Mouse (Mus musculus) large intestine, adult 2 months (tissue): Measurements from ENCODE around the gene Tbc1d10a. TPM values are rescaled to one million over a fixed set of nuclear protein-coding genes. Genes with fewer than 3 reads are reported as not detected.
"Not testable (repeated sequence)": the region's sequence is repeated elsewhere in the genome, so short reads cannot be mapped to it uniquely, and the experiment has no call there.

Experiments used
- DNase-seq: peaks from one replicate; pipeline ENCODE4 v3.0.0-alpha.2; 2012; ENCODE audit warnings: low read depth, low spot score
- WGBS: fragments of 180-500 bp; shearing (Covaris S2); methylation state at CpG from one replicate; pipeline ENCODE4 v1.1.7; 2018; 5-methylcytosine and 5-hydroxymethylcytosine counted together
- polyA plus RNA-seq: library from polyadenylated mRNA; depleted of rRNA; stranded (reverse); fragments of >200 nt; gene quantifications from 2 replicates; pipeline ENCODE4 v1.2.3, GENCODE M21; 2012

Gene Tbc1d10a
- polyA plus RNA-seq, 1 experiment = 30.9 TPM

DNA sequence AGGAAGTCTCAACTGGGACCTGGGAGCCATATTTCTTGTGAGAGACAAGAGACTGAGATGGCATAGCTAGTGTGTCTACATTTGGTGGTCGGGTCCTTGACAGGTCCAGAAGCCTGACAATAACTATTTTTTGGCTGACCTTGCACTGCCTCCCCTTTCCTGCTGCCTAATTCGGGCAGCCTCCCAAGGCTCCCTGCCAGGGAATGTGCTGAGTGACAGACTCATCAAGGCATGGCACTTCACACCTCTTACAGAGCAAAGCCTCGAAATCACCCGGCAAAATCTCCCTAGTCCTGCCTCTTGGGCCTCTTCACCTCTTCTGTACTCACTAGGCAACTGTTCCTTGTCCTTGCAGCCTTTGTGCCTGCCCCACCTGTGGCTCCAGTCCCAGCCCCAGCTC, 8.9 kb upstream of the Tbc1d10a start:
- no peak for DNase-seq
- WGBS = 71% methylated on average over 4 of the region's 4 CpGs

DNA sequence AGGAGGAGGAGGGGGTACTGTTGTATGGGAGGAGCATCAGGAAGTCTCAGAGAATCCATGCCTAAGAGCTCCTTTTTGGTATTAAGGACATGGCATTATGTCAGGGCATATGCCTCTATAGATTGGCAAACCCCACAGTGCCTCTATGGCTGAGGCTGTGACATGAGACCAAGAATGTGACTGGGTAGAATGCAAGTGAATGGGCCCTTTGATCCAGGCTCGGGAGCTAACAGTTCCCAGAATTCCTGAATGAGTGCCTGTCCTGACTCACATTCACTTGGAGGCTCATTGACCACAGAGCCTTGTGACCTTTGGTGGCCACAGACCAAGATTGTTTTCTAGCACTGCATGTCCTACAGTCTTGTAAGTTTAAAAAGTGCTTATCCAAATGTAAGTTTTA, 4.5 kb upstream of the Tbc1d10a start:
- DNase-seq = no peak
- WGBS = 14% methylated on average over 1 of the region's 1 CpGs

DNA sequence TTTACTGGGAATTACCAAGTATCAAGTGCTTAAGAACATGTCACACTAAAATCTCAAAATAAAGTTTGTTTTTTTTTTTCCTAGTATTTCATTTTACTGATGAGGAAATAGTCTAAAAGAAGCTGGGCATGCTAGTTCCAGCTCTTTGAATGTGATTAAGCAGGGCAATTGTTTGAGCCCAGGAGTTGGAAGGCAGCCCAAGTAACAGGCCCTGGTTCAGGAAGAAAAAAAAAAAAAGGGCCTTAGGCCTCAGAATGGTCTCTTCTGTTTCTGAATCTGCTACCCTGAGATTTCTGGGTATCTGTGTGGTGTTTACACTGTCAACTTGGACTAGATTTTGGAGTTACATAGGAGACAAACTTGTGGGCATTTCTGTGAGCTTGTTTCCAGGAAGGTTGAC, 3.1 kb upstream of the Tbc1d10a start:
- DNase-seq = no peak

DNA sequence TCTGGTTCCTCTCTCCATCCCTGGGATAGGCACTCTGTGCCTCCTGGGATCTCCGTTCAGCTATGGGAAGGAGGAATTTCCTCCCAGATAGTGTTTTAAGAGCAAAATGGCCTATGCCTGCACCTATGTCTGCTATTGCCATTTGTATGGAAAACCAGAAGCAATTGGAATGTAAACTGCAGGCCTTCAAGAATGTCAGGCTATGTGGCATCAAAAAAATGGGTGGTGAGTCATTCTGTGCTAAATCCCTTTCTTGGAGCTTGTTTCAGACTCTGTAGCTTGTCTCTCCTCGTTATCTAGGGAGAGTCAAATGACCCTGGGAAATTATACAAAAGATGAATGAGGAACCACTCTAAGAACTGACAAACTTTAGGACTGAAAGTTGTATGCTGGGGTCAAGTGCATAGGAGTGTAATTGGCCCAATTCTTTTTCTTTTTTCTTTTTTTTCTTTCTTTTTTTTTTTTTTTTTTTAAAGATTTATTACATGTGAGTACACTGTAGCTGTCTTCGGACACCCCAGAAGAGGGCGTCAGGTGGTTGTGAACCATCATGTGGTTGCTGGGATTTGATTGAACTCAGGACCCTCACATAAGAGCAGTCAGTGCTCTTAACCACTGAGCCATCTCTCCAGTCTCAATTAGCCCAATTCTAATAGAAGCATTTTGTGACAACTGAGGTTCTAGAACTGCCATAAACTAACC, 2.2 kb upstream of the Tbc1d10a start:
- DNase-seq = no peak
- 30% methylated on average over 4 of the region's 4 CpGs for WGBS

DNA sequence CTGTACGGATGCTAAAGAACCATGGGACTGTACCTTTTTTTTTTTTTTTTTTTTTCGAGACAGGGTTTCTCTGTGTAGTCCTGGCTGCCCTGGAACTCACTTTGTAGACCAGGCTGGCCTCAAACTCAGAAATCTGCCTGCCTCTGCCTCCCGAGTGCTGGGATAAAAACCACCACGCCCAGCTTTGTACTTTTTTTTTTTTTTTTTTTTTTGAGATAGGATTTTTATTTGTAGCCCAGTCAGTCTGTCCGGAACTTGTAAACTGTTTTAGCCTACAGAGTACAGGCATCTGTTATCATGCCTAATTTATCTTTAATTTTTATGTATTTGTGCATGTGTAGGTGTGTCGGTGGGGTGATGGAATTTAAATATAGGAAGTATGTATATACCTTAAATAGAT, 1.1 kb upstream of the Tbc1d10a start:
- DNase-seq = not testable (repeated sequence)
- WGBS = 86% methylated on average over 6 of the region's 6 CpGs

DNA sequence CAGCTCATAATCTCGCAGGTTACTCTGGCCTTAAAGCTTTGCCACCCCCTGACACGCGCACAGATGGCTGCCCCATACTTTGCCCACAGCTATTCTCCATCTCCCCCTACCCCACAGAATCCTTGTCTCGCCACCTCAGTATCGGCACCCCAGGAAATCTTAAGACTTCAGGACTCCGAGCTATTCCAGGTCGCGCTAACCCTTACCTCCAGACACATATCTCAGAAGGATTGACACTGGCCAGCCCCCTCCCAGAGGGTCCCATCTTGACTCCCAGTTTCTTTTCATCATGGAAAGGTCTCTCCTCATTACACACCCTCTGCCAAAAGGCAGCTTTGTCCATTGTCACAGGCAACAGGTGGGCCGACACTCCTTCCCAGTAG, 720 bp downstream of the Tbc1d10a start:
- 7% methylated on average over 9 of the region's 9 CpGs for WGBS
- DNase-seq = no peak

DNA sequence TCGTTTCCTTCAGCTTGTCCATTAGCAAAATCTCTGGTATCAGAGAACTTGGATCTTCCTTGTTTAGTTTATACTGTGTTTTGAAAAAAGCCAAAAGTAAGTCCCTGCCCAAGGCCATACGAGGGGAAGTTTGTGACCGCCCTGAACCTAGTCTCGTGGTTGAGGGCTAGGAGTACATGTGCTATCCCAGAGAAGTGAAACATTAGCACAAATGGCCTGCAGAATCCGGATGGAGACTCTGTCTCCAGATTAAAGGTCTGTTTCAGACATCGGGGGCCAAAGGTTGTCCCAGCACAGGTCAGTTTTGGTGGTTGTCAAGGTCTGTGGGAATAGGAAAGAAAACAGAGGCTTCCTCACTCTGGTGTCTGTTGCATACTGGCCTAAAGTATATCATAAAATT, 2.6 kb downstream of the Tbc1d10a start:
- WGBS = 62% methylated on average over 6 of the region's 6 CpGs
- DNase-seq = no peak

DNA sequence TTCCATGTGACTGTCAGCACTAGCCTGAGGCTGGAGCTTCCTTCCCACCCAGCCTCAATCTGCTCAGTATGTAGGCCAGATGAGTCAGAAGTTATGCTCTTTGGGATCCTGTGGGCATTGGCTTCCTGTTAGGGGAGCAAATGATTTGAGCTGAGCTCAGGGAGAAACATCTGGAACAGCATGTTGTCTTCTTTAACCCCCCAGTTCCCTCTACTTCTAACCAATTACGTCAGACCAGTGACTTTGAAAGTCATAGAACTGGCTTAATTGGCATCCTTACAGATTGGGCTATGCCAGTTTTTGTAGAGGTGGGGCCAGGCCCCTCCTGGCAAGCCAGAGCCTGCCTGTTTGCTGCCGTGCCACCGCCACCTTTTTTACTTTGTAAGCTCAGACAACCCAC, 4.1 kb downstream of the Tbc1d10a start:
- no peak for DNase-seq
- 32% methylated on average over 3 of the region's 3 CpGs for WGBS

DNA sequence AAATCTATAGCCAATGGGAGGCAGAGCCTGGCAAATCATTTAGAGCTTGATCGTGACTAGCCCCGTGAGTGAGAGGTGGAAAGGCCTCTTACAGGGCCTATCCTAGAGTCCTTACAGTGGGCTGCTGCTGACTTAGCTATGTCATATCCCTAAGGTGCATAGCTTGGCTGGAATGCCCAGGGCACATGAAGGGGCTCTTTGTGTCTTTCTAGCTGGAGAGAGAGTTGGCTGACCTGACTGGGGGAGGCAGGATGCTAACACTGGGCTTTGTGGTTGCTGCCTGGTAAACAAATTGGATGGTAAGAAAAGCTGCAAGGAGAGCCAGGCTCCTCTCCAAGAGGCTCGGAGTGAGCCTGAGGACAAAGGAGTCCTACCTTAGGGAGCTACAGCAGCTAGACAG, 6.2 kb downstream of the Tbc1d10a start:
- 69% methylated on average over 3 of the region's 3 CpGs for WGBS
- DNase-seq = no peak

DNA sequence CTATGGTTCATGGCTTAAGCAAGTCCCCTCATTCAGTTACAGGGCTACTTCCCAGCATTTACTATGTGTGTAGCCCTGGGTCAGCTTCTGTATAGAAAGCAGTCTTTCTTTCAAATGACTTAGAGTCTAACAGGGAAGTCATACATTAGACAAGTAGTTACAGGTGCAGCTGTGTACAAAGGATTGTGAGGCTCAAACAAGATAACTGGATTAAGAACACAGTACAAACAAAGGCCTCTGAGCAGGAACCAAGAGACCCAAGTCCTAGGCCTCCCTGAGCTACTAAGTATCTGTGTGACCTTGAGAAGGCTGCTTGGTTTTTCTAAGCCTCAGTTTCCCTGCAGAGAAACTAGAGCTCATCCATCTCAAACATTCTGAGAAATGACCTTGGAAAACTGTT, 6.8 kb downstream of the Tbc1d10a start:
- DNase-seq = no peak

DNA sequence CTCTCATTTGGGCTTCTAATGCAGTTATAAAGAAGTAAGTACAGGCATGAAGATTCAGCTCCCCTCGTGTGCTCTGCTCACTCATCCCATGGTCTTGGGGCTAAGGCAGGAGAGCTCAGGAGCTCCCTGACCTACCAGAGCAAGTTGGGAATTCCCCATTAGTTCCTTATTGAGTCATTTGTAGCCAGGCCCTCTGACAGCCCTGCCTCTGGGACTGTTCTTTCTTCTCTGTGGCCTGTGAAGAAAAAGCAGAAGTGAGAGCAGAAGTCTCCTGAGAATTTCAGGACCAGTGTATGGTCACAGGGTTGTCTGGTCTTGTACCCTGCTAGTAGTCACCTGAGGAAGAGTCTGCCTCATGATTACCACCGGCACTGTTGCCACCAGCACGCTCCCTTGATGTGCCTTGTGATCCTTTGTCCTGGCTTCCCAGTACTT, 9.0 kb downstream of the Tbc1d10a start:
- DNase-seq = no peak
- 57% methylated on average over 3 of the region's 3 CpGs for WGBS

DNA sequence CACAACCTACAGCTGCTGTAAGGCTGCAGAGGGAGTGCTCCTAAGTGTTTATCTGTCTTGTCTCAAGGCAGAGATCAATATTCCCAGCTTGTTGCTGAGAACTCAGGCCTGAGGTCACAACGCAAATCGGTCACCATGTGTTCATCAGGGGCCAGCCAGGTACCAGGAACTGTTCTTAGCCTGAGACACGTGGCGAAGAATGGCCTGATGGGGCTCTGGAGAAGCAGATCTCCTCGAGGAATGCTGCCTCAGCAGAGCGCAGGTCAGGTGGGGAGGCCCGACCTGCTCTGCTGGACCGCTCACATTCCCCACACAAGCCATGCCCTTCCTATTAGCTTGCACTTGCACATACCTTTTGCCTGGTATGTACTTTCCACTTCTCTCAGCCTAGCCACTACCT, 10.0 kb downstream of the Tbc1d10a start:
- 72% methylated on average over 8 of the region's 8 CpGs for WGBS
- no peak for DNase-seq

DNA sequence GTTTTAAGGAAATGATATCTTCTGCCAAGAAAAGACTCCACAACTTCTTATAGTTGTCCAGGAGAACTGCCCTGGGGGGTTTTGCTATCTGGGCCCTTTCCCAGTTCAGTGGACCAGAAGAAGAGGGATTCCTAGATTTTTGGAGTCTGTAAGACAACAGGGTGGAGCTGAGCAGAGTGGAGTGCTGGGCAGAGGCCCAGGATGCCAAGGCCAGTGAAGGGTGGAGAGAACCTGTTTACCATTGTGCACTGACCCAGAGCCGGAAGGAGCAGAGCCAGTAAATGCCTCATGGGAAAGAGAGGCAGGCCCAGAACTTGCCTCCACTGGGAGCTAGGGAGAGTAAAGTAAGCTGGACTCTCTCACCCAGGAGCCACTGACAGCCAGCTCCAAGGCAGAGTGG, 11.1 kb downstream of the Tbc1d10a start:
- WGBS = 35% methylated on average over 1 of the region's 1 CpGs
- no peak for DNase-seq

DNA sequence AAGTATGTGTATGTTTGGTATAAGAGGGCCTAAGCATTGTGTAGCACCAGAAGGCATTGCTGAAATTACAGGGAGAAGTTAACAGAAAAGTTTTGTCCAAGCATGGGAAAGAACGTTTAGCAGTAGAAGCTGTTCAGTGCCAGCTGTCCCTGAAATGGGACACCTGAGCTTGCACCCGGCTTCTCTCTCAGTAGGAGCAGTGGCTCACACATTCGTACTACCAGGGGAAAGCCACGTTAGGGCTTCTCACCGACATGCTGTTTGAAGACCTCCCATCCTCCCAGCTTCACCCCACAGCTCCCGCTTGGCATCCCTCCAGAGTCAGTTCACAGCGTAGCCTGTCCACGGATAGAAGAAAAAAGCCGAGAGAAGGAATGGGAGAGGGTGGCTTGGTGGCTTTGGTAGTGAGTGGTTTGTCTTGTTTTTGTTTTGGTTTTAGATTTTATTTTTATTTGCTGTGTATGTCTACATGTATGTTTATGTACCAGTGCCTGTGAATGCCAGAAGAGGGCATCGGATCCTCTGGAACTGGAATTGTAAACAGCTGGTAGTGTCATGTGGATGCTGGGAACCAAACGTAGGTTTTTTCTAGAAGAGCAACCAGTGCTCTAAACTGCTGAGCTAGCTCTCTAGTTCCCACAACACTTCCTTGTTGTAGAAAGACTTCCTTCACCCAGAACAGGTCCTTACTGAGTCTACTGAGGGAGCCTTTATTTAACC, 15.6 kb downstream of the Tbc1d10a start:
- DNase-seq = no peak
- 75% methylated on average over 11 of the region's 11 CpGs for WGBS

DNA sequence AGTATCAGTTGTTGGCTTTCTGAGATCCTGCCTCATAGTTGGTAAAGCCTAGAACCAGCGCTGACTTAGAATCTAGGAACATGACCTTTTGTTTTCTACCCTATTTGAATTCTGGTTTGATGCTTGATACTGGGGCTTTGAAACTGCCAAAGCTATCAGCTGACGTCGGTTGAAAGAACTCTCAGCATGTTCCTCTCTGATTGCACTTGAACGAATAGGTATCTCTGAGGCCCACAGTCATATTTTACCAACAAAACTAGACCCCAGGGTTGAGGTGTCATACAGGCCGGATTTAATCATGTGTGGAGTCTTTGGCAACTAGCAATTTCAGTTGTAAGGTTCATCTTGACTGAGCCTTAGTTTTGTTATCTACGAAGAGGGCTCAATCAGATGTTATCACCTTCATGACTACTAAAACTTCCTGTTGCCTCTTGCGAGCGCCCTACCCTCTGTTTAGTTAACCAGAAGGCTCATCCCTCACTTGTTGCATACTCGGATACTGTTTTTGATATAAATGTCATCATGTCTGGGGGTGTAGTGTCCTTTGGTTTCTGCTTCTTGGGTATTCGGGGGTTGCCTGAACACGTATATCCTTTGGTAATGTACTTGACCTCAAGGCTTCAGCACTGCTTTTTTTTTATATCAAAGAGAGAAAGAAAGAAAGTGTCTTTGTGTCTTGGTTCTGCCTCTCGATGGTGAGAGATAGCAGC, 16.6 kb downstream of the Tbc1d10a start:
- DNase-seq = no peak
- WGBS = 61% methylated on average over 12 of the region's 12 CpGs

DNA sequence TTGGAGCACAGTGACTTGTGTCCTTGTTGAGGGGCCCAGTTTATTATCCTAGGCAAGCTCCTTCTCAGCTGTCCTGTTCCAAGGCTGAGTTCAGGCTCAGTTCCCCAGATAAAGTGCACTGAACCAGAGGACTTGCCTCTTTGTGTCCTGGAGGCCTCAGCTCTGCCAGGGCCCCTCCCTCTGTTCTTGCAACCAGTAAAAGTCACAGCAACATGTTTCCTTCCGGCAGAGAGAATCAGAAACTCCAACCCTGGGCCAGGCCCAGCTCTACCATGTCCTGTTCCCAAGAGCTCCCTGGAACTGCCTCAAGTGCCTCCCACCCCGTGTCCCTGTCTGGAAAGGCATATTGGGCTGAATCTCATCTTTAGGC, 17.1 kb downstream of the Tbc1d10a start:
- no peak for DNase-seq
- 11% methylated on average over 2 of the region's 2 CpGs for WGBS

DNA sequence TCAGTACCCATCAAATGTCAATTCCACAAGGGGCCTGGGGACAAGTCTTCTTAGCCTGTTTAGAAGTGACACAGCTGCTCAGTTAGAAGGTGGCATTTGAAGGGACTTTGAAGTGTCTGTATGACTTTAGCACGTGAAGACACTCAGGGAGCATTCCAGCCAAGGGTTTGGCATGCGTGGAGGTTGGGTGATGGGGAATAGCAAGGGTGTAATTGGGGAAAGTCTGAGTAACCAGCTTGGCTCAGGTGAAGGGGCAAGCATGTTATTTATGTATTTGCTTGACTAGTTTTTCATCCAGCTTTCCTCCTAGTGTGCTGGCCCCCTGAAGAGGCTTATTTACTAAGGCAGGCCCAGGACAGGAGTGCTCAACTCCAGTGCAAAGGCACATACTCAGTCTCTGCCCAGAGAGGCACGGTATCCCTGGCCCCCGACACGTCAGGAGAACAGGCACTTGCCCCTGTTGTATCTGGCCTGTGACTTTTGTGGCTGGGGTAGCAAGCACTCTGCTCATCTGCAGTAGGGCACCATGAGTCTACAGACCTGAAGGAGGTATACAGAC, 18.6 kb downstream of the Tbc1d10a start:
- DNase-seq = no peak

DNA sequence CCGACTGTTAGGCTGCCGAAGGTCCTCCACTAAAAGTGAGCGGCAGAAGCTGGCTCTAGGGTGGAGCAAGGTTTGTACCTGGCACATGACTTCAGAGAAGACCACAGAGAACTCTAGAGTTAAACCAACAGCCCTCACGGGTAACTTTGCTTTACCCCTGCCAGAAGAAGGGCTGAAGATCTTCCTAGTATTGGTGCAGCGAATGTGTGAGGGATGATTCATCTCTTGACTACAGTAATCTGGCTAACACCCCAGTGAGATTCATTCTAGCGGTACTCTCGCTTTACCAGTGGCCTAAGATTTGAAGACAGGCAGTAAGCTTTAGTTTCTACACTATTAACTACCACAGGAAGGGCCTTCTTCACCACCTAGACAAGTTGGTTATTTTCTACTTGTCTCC, 19.4 kb downstream of the Tbc1d10a start:
- whole genome bisulfite sequencing = 67% methylated on average over 7 of the region's 7 CpGs
- DNase-seq = no peak

More for the DNA sequence above, 18.6 kb downstream of the Tbc1d10a start:
- WGBS = 76% methylated on average over 5 of the region's 5 CpGs

DNA sequence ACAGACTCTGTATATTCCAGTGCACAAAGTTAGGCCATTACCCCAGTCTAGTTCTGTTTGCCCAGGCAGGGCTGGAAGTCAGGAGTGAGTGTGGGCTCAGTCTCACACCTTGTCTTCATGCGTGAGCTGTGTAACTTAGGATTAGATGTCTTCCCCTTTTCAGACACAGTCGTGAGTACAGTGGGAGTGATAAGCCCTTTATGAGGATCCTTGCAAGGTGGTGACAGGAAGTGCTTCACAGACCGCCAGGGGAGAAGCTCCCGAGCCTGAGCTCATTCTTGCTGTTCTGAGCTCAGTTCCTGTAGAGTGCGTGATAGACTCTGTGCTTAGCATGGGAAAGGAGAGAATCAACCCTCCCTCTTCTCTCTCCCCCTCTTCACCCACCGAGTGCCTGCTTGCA, 20.0 kb downstream of the Tbc1d10a start:
- WGBS = 74% methylated on average over 6 of the region's 6 CpGs
- DNase-seq = no peak

DNA sequence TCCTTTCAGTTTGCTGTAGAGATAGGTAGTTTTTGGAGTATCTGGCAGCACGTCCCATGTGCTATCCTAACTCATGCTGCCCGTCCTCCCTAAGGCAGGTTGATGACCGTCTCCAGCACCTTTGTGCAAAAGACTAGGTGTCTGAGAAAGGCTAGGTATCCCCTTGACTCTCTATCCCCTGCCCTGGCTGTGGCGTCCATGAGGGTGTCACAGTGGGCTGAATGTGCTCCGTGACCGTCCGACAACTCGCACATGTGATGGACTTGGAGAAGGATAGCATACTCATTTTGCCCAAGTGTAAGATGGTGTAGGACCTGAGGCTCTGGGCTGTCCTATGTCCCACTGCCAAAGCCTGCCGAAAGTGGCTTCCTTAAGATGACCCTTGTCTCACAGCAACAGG, 21.1 kb downstream of the Tbc1d10a start:
- DNase-seq = no peak
- WGBS = 95% methylated on average over 9 of the region's 9 CpGs

DNA sequence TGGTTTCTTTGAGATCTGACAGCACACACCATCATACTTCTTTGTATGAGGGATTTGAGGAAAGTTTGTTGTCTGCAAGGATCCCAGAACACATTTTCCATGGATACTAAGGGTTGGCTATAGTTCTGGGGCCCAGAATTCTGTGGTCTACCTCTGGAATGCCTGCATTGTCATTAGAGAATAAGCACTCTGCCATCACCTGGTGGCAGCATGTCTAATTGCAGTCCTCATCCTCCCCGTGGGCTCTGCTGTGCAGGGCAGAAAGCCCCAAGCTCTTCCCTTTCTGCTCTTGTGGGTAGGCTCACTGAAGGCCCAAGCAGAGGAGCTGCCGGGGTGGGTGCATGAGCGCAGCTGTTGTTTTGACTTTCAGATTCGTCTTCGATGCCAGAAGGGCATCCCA, 23.0 kb downstream of the Tbc1d10a start:
- WGBS = 77% methylated on average over 5 of the region's 5 CpGs
- no peak for DNase-seq
